Mouse (Mus musculus): ENCODE results near the gene B9d2.

The B9d2 gene

DNA sequence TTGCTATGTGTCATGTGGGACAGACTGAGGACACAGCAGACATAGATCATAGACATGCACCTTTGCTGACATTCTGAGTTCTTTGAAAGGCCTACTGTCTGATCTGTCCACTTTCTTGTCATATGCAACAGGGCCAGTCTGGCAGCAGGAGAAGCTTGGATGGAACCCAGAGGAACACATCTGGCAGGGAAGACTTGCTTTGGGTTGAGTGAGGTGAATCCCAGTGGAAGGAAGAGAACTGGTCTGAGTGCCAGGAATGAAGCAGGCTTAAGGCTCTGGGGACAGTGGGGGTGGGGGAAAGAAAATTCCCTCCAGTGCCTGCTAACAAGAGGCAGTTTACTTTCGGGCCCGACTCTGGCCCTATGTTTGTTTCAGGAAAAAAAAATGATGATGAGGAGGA lies 49.3 kb downstream of the B9d2 start:
- no peak for DNase-seq (ENCODE audit: low spot score in 2 of 2)

DNA sequence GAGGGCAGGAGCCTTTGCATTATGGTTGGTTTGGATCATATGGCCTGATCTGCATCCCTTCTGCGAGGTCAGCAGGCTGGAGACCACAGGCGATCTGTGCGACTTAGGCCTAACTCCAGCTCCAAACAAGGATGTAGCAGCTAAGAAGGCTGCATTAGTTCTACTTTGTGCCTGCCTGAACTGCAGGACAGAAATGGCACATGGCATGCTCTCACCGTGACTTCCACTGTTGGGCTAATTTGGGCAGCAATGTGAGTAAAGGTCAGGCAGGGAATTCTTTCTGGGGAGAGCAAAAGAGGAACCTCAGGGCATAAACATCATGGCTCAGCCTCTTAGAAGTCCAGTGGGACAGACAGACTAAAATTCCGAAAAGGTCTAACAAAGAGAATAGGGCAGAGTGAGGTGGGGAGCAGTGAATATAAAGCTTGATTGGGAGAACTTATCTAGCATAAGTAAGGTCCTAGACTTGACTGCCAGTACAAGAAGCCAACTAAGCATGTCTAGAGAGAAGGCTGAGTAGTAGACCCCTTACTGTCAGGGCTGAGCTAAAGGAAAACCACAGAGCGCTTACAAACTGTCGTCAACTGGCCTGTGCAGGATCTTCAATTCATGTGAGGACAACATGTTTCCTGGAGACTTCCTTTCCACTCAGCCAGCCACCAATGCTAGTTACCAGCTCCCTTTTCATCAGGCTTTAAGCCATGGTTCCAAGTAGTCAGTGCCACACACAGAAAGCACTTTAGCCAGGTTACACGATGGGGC lies 50.9 kb downstream of the B9d2 start:
- DNase-seq (ENCODE audit: low spot score in 2 of 2): no peak

DNA sequence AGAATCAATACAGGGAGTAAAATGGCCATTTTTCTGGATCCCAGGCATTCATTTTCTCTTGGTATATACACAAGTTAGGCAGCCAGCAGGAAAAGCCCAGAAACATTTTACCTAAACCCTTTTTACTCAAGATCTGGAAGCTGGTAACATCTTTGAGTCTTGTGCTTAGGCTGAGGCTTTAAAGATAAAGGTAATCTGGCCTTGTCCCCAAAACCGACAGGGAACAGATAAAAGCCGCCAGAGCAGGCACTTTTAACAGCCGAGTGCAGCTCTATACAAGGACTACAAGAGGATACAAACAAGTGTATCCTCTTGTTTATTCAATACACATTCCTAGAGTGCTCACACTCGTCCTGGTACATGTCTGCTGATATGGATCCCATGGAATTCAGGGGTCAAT lies 54.4 kb downstream of the B9d2 start:
- no peak for DNase-seq (ENCODE audit: low spot score in 2 of 2)
